Mouse (Mus musculus) thymus, postnatal 0 days (tissue): Measurements from ENCODE around the gene Gm11009. TPM values are rescaled to one million over a fixed set of nuclear protein-coding genes. Genes with fewer than 3 reads are reported as not detected.
"Not testable (repeated sequence)": the region's sequence is repeated elsewhere in the genome, so short reads cannot be mapped to it uniquely, and the experiment has no call there.

Experiments
- DNase-seq: peaks from one replicate; pipeline ENCODE4 v3.0.0-alpha.2; 2015; ENCODE audit warnings: low spot score
- polyA plus RNA-seq: library from polyadenylated mRNA; unstranded; fragments of >200 nt; fragmentation: Nextera tagmentation; extraction: Ambion mirVana; gene quantifications from 2 replicates; pipeline ENCODE4 v1.2.1, GENCODE M21; 2015

Gm11009 gene
- not detected in 2 replicates for polyA plus RNA-seq

- DNase-seq: not testable (repeated sequence)
Observed at GRCm38 (mm10) chr2:176319394-176319793, at the start of gene Gm11009. Gene Gm11009 (minus strand): TSS chr2:176319494.

Other genes starting within 250 kb of the Gm11009 start
- 0.39 and 0.43 TPM in 2 replicates for gene Gm2004, start 169.7 kb downstream of the Gm11009 start, polyA plus RNA-seq
- gene 2210418O10Rik, start 92.9 kb downstream of the Gm11009 start, polyA plus RNA-seq: 5.5 and 14.2 TPM in 2 replicates
- gene Gm14435, start 104.1 kb upstream of the Gm11009 start, polyA plus RNA-seq: 11.6 and 13.5 TPM in 2 replicates
- 20.6 and 23.1 TPM in 2 replicates for gene Gm14434, start 167.3 kb upstream of the Gm11009 start, polyA plus RNA-seq
- not detected in 2 replicates for gene Zfp967, start 201.6 kb upstream of the Gm11009 start, polyA plus RNA-seq